In the genomic region with DNA sequence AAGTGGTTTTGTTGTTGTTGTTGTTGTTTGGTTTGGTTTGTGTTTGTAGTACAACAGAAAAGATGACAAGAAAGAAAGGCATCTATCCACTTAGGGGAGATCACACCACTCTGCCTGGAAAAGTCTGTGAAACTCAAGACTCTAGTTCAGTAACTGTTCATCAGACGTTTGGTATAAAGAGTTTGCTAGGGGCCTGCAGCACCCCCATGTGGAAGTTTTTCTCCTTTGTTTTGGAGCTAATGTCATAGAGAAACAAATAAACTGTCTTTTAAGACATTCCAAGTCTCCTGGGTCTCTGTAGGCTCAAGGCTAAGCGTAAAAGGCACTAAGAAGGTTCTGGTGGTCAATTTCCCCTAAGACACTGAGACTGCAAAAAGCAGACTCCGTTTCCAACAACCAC, we compare ENCODE assay signal across 9 mouse cellular contexts. TPM values are rescaled to one million over a fixed set of nuclear protein-coding genes. Genes with fewer than 3 reads are reported as not detected.
DNase-seq lines count a peak whose midpoint lies in the region; ATAC-seq and TF ChIP-seq lines count a peak whose summit lies in the region.
"Had no signal": no experiment of that assay in that cellular context is flagged by ENCODE, and none has a peak within 500 bp of the region (broad histone marks: within the 10 kb centered on the region; RNA-seq: fewer than 3 reads in every experiment).

No protein-coding gene starts in this region.

- TF ChIP-seq CTCF in CH12.LX (conservative IDR thresholded peaks at IDR 0.05 in 1 of 2, IDR thresholded peaks at IDR 0.05 in 1 of 2; ENCODE audit: low read depth in 2 of 2, low read length in 2 of 2), result peak in 1 of 2 experiments; percentile 79; a peak in 2 of 4 replicates

- no peak overlapping the region for H3K9ac ChIP-seq in heart, embryonic 15.5 days
- peak overlapping the region; percentile 87 for H3K9ac ChIP-seq in CH12.LX (ENCODE audit: insufficient read depth, low read depth)
- H3K9ac ChIP-seq in forebrain, embryonic 16.5 days (replicated peaks; ENCODE audit: low read depth, low read length), result no peak overlapping the region

- in situ Hi-C loops in CH12.LX (cut with MboI; ENCODE audit: low pct_ligation_motif_present, low pct_unique_long_range_greater_than_20kb, low sequenced_read_pairs), result loop anchor here (5.0 kb wide), 1 partner anchor 76 kb away; no protein-coding TSS in a partner anchor

- 46% methylated on average over 3 of the region's 3 CpGs for WGBS in heart, embryonic 15.5 days
- WGBS in forebrain, embryonic 16.5 days, result 48% methylated on average over 3 of the region's 3 CpGs
- WGBS in macrophage (ENCODE audit: missing documents), result 65% methylated on average over 3 of the region's 3 CpGs

- no peak; the same call in 1 of the 2 replicates for TF ChIP-seq EP300 in CH12.LX (IDR thresholded peaks at IDR 0.05; ENCODE audit: low read length)

- peaks cover 11% of the 10 kb centered on the region for H3K4me1 ChIP-seq in heart, embryonic 15.5 days (replicated peaks)
- peaks cover 24 to 25% of the 10 kb centered on the region in 2 experiments for H3K4me1 ChIP-seq in CH12.LX (ENCODE audit: control insufficient read depth in 1 of 2, insufficient read depth in 2 of 2)
- H3K4me1 ChIP-seq in forebrain, embryonic 16.5 days (replicated peaks; ENCODE audit: control insufficient read depth, insufficient read depth, low read length), result peaks cover 20% of the 10 kb centered on the region

- H3K27ac ChIP-seq in heart, embryonic 15.5 days, result no peak overlapping the region
- peak overlapping the region; percentile 88 for H3K27ac ChIP-seq in CH12.LX (ENCODE audit: insufficient read depth, low read depth)
- no peak overlapping the region for H3K27ac ChIP-seq in forebrain, embryonic 16.5 days (ENCODE audit: low read length)
- H3K27ac ChIP-seq in macrophage, result peak overlapping the region; percentile 35

- H3K36me3 ChIP-seq in heart, embryonic 15.5 days, result peaks cover 14% of the 10 kb centered on the region; the same call in 1 of the 2 replicates
- peaks cover 24 to 30% of the 10 kb centered on the region in 2 experiments for H3K36me3 ChIP-seq in CH12.LX (replicated peaks in 1 of 2; ENCODE audit: control insufficient read depth in 1 of 2, insufficient read depth in 1 of 2, low read length in 1 of 2)
- peaks cover 6% of the 10 kb centered on the region; the same call in 1 of the 2 replicates for H3K36me3 ChIP-seq in forebrain, embryonic 16.5 days (ENCODE audit: control insufficient read depth, insufficient read depth)
- H3K36me3 ChIP-seq in macrophage (ENCODE audit: inconsistent target), result peaks cover 23% of the 10 kb centered on the region

- H3K9me3 ChIP-seq in heart, embryonic 15.5 days (replicated peaks), result no peaks in the 10 kb centered on the region
- no peaks in the 10 kb centered on the region for H3K9me3 ChIP-seq in CH12.LX (replicated peaks; ENCODE audit: low read length)
- no peaks in the 10 kb centered on the region for H3K9me3 ChIP-seq in forebrain, embryonic 16.5 days (ENCODE audit: control insufficient read depth, low read length)

- dilution Hi-C loops in CH12.LX (cut with MboI; ENCODE audit: extremely low pct_ligation_motif_present, extremely low pct_unique_long_range_greater_than_20kb, low sequenced_read_pairs), result no loop called here

- TF ChIP-seq RAD21 in CH12.LX (IDR thresholded peaks at IDR 0.05; ENCODE audit: low read depth, low read length), result peak; percentile 63

- no peak for DNase-seq in heart, adult 9 months (ENCODE audit: low spot score in 2 of 2)
- DNase-seq in CH12.LX (ENCODE audit: extremely low read depth), result no peak
- no peak for DNase-seq in c-Kit-positive CD71-positive TER-119-positive erythroid progenitor cells, embryonic 14.5 days (ENCODE audit: low spot score)
- DNase-seq in frontal cortex, adult 2 months (ENCODE audit: extremely low spot score in 1 of 2, low spot score in 1 of 2), result no peak
- DNase-seq in heart, postnatal 36 days, result no peak

- H3K4me2 ChIP-seq in heart, embryonic 15.5 days, result peak overlapping the region; percentile 75; the same call in 1 of the 2 replicates
- H3K4me2 ChIP-seq in CH12.LX (ENCODE audit: insufficient read depth, low read depth, poor library complexity, severe bottlenecking), result peak overlapping the region; percentile 93
- H3K4me2 ChIP-seq in forebrain, embryonic 16.5 days (ENCODE audit: low read length), result peak overlapping the region; percentile 66

- H3K79me2 ChIP-seq in CH12.LX (replicated peaks; ENCODE audit: control insufficient read depth, extremely low read depth, insufficient read depth, poor library complexity, severe bottlenecking) (peaks cover 24% of the 10 kb centered on the region), macrophage (ENCODE audit: inconsistent target) (peaks cover 33% of the 10 kb centered on the region)

- no peak for ATAC-seq in heart, embryonic 15.5 days (replicated peaks; ENCODE audit: insufficient number of reproducible peaks, insufficient read depth, low FRiP score, low read depth)
- no peak for ATAC-seq in forebrain, embryonic 16.5 days
- ATAC-seq: Patski had no signal

- TF ChIP-seq POLR2A in CH12.LX (IDR thresholded peaks at IDR 0.05; ENCODE audit: low read depth, low read length), result peak; percentile 5; the same call in 1 of the 2 replicates

- intact Hi-C loops in heart, postnatal 36 days (cut with DNase I), result loop anchor here (5.0 kb wide), 1 partner anchor 136 kb away; no protein-coding TSS in a partner anchor

- H3K4me3 ChIP-seq in heart, embryonic 15.5 days, result peak overlapping the region; percentile 71; the same call in 1 of the 2 replicates
- peak overlapping the region; percentile 74 to 82 (median 80) for H3K4me3 ChIP-seq in CH12.LX (replicated peaks in 1 of 3; ENCODE audit: low read depth in 2 of 3, low read length in 2 of 3, poor library complexity in 1 of 3)
- H3K4me3 ChIP-seq in forebrain, embryonic 16.5 days (replicated peaks; ENCODE audit: low read length), result peak overlapping the region; percentile 68; the same call in 1 of the 2 replicates
- H3K4me3 ChIP-seq in macrophage (ENCODE audit: inconsistent target), result peak overlapping the region; percentile 94; the same call in 1 of the 2 replicates

- H3K27me3 ChIP-seq in heart, embryonic 15.5 days, result no peaks in the 10 kb centered on the region
- H3K27me3 ChIP-seq in CH12.LX (replicated peaks), result no peaks in the 10 kb centered on the region
- H3K27me3 ChIP-seq in forebrain, embryonic 16.5 days (replicated peaks; ENCODE audit: control insufficient read depth, insufficient read depth, low read length), result no peaks in the 10 kb centered on the region
- H3K27me3 ChIP-seq: Patski had no signal

TF ChIP-seq in CH12.LX, 34 proteins besides CTCF, POLR2A, EP300 and RAD21:
- peak; percentile 3; the same call in 1 of the 2 replicates for TF ChIP-seq ETS1 (conservative IDR thresholded peaks at IDR 0.05; ENCODE audit: low read depth, low read length)
- no peak for TF ChIP-seq KAT2A (IDR thresholded peaks at IDR 0.05; ENCODE audit: insufficient replicate concordance, low read length)
- TF ChIP-seq SMC3 (IDR thresholded peaks at IDR 0.05; ENCODE audit: low read depth, low read length), result peak; percentile 43
- TF ChIP-seq SIN3A (IDR thresholded peaks at IDR 0.05; ENCODE audit: low read length), result peak; percentile 17; the same call in 1 of the 2 replicates
- peak; percentile 12; the same call in 1 of the 2 replicates for TF ChIP-seq IRF4 (IDR thresholded peaks at IDR 0.05; ENCODE audit: low read depth, low read length)
TF ChIP-seq in CH12.LX: peak in this region for 4.

RNA-seq across cellular contexts. Expression of a gene that starts 1.3 kb away (rescaled TPM):
- polyA plus RNA-seq in heart, embryonic 15.5 days (2015; fragmentation: Nextera tagmentation; extraction: Ambion mirVana), result 10.9 and 13.4 TPM in 2 replicates
- total RNA-seq in CH12.LX (2012; rRNA removed), result 153 and 173 TPM in 2 replicates
- 244 and 246 TPM in 2 replicates for total RNA-seq in CH12.LX (2014; rRNA removed)
- polyA plus RNA-seq in CH12.LX (2012; ENCODE audit: insufficient read length, low read depth), result 208 and 217 TPM in 2 replicates
- polyA plus RNA-seq in forebrain, embryonic 16.5 days (2015; fragmentation: Nextera tagmentation; extraction: Ambion mirVana), result 43.1 and 44.1 TPM in 2 replicates
- 100 to 1,000 TPM; 101 to 284 (median 211) TPM for total RNA-seq in macrophage (2018; cell fraction: chromatin; rRNA removed)
- 10 to 100 TPM in 25 of 26 experiments, 1 to 10 TPM in 1; 9.6 to 32.1 (median 18.4) TPM for total RNA-seq in macrophage (2018; cell fraction: cytosol; rRNA removed)
- 100 to 1,000 TPM in 15 of 26 experiments, 10 to 100 TPM in 11; 57.9 to 199 (median 104) TPM for total RNA-seq in macrophage (2018; cell fraction: nucleus; rRNA removed)
- polyA plus RNA-seq in macrophage (2018), result 14.2 to 28.6 TPM (median 20.6 TPM) in 3 replicates
- polyA plus RNA-seq in frontal cortex, adult 2 months (2012; rRNA removed), result 42.0 and 48.0 TPM in 2 replicates
- total RNA-seq in heart, postnatal 36 days (2021), result 10 to 100 TPM; 12.1 to 12.6 TPM

RNA-seq across cellular contexts. Expression of a gene that starts 12.9 kb away (rescaled TPM):
- 52.4 and 52.9 TPM in 2 replicates for polyA plus RNA-seq in heart, embryonic 15.5 days (2015; fragmentation: Nextera tagmentation; extraction: Ambion mirVana)
- 144 and 163 TPM in 2 replicates for total RNA-seq in CH12.LX (2012; rRNA removed)
- 115 and 138 TPM in 2 replicates for total RNA-seq in CH12.LX (2014; rRNA removed)
- polyA plus RNA-seq in CH12.LX (2012; ENCODE audit: insufficient read length, low read depth), result 223 and 251 TPM in 2 replicates
- 87.7 and 93.3 TPM in 2 replicates for polyA plus RNA-seq in forebrain, embryonic 16.5 days (2015; fragmentation: Nextera tagmentation; extraction: Ambion mirVana)
- 10 to 100 TPM; 20.3 to 98.2 (median 50.7) TPM for total RNA-seq in macrophage (2018; cell fraction: chromatin; rRNA removed)
- total RNA-seq in macrophage (2018; cell fraction: cytosol; rRNA removed), result 10 to 100 TPM; 25.5 to 43.3 (median 36.3) TPM
- 10 to 100 TPM; 17.8 to 78.4 (median 39.7) TPM for total RNA-seq in macrophage (2018; cell fraction: nucleus; rRNA removed)
- polyA plus RNA-seq in macrophage (2018), result 40.5 to 73.7 TPM (median 45.0 TPM) in 3 replicates
- polyA plus RNA-seq in frontal cortex, adult 2 months (2012; rRNA removed), result 37.5 and 42.8 TPM in 2 replicates
- 10 to 100 TPM; 32.5 to 35.2 TPM for total RNA-seq in heart, postnatal 36 days (2021)

RNA-seq across cellular contexts. Expression of a gene that starts 53.7 kb away (rescaled TPM):
- 75.3 and 79.0 TPM in 2 replicates for polyA plus RNA-seq in heart, embryonic 15.5 days (2015; fragmentation: Nextera tagmentation; extraction: Ambion mirVana)
- 113 and 169 TPM in 2 replicates for total RNA-seq in CH12.LX (2012; rRNA removed)
- 61.1 and 77.7 TPM in 2 replicates for total RNA-seq in CH12.LX (2014; rRNA removed)
- polyA plus RNA-seq in CH12.LX (2012; ENCODE audit: insufficient read length, low read depth), result 145 and 182 TPM in 2 replicates
- polyA plus RNA-seq in forebrain, embryonic 16.5 days (2015; fragmentation: Nextera tagmentation; extraction: Ambion mirVana), result 64.8 and 68.2 TPM in 2 replicates
- total RNA-seq in macrophage (2018; cell fraction: chromatin; rRNA removed), result 100 to 1,000 TPM in 25 of 26 experiments, 10 to 100 TPM in 1; 97.9 to 361 (median 196) TPM
- total RNA-seq in macrophage (2018; cell fraction: cytosol; rRNA removed), result 100 to 1,000 TPM in 25 of 26 experiments, 10 to 100 TPM in 1; 98.7 to 304 (median 159) TPM
- total RNA-seq in macrophage (2018; cell fraction: nucleus; rRNA removed), result 100 to 1,000 TPM; 116 to 523 (median 261) TPM
- 85.5 to 118 TPM (median 95.5 TPM) in 3 replicates for polyA plus RNA-seq in macrophage (2018)
- polyA plus RNA-seq in frontal cortex, adult 2 months (2012; rRNA removed), result 184 and 186 TPM in 2 replicates
- 100 to 1,000 TPM; 397 to 404 TPM for total RNA-seq in heart, postnatal 36 days (2021)

Comparison
In these comparisons a context has a peak if more than half of its experiments do, and no peak if none do; other contexts are left out.
1. H3K27ac ChIP-seq: peak in CH12.LX (single experiment) and macrophage (single experiment); none in heart, embryonic 15.5 days (single experiment) and forebrain, embryonic 16.5 days (single experiment).
2. Peak in every context shown above with its lines, with median percentiles within 50 percentile points of each other: H3K4me2 ChIP-seq and H3K4me3 ChIP-seq.